Mouse (Mus musculus): ENCODE results near the gene Gm9833.

Gm9833 gene

DNA sequence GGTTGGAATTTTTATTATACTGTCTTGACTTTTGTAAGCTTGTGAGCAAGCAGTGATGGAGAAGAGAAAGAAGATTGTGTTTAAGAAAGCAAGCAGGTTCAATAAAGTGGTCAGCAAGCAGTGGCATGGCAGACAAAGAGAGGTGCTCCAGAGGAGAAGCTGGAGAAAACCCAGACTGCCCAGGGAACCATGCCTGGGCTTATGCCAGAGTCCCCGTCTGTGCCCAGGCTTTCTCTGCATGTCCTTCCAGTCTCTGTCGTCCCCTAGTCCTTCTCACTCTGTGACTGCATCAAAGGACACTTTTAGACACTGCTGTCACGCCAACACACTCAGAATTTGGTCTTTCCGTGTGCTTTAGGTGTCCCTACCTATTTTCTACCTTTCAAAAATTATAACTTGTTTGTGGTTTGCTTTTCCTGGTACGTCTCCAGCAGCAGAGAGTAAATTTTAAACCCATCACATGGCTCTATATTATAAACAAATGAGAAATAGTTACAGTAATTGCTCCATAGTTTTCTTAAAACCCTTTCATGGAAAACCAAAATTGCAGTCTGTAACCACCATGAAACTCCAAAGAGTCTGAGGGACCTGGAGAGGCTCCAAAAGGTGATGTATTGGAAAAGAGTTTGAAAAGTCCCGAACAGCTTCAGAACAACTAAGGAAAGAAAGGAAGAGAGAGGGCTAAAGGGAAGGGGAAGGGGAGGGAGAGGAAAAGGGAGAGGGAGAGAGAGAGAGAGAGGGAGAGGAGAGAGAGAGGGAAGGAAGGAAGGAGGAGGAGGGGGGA, 34.2 kb downstream of the Gm9833 start:
- DNase-seq (ENCODE audit: low spot score in 2 of 2): no peak

DNA sequence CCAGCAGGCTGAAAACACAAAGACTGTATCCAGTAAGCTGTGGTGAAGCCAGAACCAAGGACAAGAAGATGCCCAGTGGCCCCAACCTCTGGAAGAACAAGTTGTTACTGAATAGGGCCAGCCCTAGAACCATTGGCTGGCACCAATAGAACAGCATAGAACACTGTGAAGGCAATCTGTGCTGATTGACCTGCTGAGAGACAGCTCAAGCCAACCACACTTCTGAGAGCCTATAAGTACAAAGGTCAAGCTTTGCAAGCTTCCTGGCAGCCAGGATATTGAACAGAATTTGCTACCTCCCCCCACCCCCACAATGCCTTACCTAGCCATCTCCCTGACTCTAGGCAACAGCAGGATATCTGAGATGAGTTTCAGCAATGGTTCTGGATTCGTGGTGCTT, 35.7 kb downstream of the Gm9833 start:
- no peak for DNase-seq (ENCODE audit: low spot score in 2 of 2)

- no peak for DNase-seq (ENCODE audit: low spot score in 2 of 2)
Observed at GRCm38 (mm10) chr3:10124071-10124470, 36.2 kb downstream of the Gm9833 start.

GRCm38 (mm10) chr3:10125301-10125700, 37.4 kb downstream of the Gm9833 start:
- no peak for DNase-seq (ENCODE audit: low spot score in 2 of 2)

GRCm38 (mm10) chr3:10126036-10126435, 38.1 kb downstream of the Gm9833 start:
- no peak for DNase-seq (ENCODE audit: low spot score in 2 of 2)

- no peak for DNase-seq (ENCODE audit: low spot score in 2 of 2)
Observed at GRCm38 (mm10) chr3:10126502-10126901, 38.6 kb downstream of the Gm9833 start.

DNA sequence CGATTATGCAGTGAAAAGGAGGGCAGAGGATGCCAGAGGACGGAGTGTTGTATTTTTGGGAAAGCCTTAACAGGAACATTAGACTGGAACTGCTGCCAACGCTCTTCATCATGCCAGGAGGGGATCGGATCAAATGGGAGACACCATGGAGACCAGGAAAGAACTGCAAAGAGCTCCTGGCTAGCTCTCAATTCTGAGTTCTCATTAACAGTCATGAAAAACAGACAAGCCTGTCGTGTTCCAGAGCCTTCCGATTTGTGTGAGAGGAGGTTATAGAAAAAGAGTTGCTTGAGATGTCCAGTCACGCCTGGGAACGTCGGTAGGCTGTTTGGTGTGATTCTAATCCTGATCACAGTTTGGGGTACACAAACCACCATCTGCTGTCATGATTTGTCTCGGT, 39.0 kb downstream of the Gm9833 start:
- peak; percentile 42 to 67 for DNase-seq (ENCODE audit: low spot score in 2 of 2)

DNA sequence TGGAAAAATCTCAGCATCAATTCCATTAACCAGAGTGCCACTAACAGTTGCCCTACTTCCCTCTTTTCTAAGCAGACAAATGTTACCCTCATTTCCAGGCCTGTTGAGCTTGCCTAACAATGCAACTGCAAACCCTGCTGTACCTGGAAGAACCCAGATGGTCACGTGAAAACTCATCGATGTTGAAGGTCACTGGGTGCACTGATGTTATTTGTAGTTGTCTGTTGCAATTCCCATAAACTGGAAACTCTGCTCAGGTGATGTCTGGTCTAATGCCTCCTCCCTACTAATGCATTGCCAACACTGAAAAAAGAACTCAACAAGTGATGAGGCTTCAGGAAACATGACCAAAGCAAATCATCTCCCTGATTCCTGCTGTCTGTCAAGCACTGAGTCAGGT, 39.6 kb downstream of the Gm9833 start:
- DNase-seq (ENCODE audit: low spot score in 2 of 2): no peak

Measured in frontal cortex, postnatal 14 days (tissue).